Mouse (Mus musculus) spleen, adult 2 months (tissue): ENCODE data around the gene Bid.

Source experiments
- CTCF ChIP-seq: fragments of 200-500 bp; IDR thresholded peaks from 2 replicates; pipeline ENCODE4 v1.5.1; 2011; ENCODE audit warnings: mild to moderate bottlenecking, inconsistent platforms; ENCODE audit not compliant: insufficient read depth, insufficient read length, insufficient replicate concordance; ENCODE audit errors: extremely low read depth
- POLR2A ChIP-seq: fragments of 200-500 bp; IDR thresholded peaks from 2 replicates; pipeline ENCODE4 v1.6.1; 2011; ENCODE audit warnings: low read depth, low read length, inconsistent platforms

DNA sequence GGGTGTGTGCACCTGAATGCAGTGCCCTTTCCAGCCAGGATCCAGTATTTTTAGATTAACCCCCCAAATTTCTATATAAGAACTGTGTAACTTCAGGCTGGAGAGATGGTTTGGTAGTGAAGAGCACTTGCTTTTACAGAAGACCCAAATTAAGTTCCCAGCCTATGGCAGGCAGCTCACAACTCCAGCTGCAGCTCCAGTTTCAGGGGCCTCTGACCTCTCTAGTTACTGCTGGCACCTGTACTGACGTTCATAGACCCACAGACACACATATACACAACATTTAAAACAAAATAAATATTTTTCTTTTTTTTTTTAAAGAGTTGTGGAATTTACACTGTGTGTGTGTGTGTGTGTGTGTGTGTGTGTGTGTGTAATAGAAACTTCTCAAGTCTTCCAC, 12.8 kb upstream of the Bid start:
- no peak for TF ChIP-seq CTCF
- TF ChIP-seq POLR2A: no peak
